In genomic region chr2:13694417-13694816, GRCm38 (mm10) we compare ENCODE assay signal across 24 mouse cellular contexts.
DNase-seq lines count a peak whose midpoint lies in the region; ATAC-seq and TF ChIP-seq lines count a peak whose summit lies in the region.
"Had no signal": no experiment of that assay in that cellular context is flagged by ENCODE, and none has a peak within 500 bp of the region (broad histone marks: within the 10 kb centered on the region; RNA-seq: fewer than 3 reads in every experiment).

No protein-coding gene starts in this region.

- no peak for TF ChIP-seq POLR2A in brain, embryonic 14.5 days (IDR thresholded peaks at IDR 0.05; ENCODE audit: borderline replicate concordance, extremely low read depth, insufficient read depth, insufficient read length, poor library complexity, severe bottlenecking)

- no peaks in the 10 kb centered on the region for H3K36me3 ChIP-seq in hindbrain, embryonic 13.5 days
- H3K36me3 ChIP-seq in hindbrain, embryonic 11.5 days (ENCODE audit: control insufficient read depth, insufficient read depth, low read length) = no peaks in the 10 kb centered on the region
- no peaks in the 10 kb centered on the region for H3K36me3 ChIP-seq in hindbrain, embryonic 16.5 days (ENCODE audit: control insufficient read depth, insufficient read depth, low read length)
- H3K36me3 ChIP-seq in hindbrain, embryonic 10.5 days = no peaks in the 10 kb centered on the region
- no peaks in the 10 kb centered on the region for H3K36me3 ChIP-seq in neural tube, embryonic 14.5 days (ENCODE audit: control insufficient read depth, insufficient read depth, low read length)
- H3K36me3 ChIP-seq: embryonic facial prominence, embryonic 13.5 days; embryonic facial prominence, embryonic 15.5 days; forebrain, embryonic 10.5 days had no signal

- TF ChIP-seq CTCF in brain, embryonic 14.5 days (IDR thresholded peaks at IDR 0.05; ENCODE audit: borderline replicate concordance, extremely low read depth, insufficient read depth, insufficient read length) = no peak

- DNase-seq in hindbrain, embryonic 11.5 days (ENCODE audit: low spot score) = no peak
- no peak for DNase-seq in hindbrain, embryonic 10.5 days (ENCODE audit: low spot score)
- DNase-seq in brain, embryonic 14.5 days (ENCODE audit: low read depth) = peak; percentile 24
- DNase-seq in adrenal gland, adult 18-20 months (ENCODE audit: low spot score in 2 of 2) = no peak
- no peak for DNase-seq in left cerebral cortex, postnatal 36 days (ENCODE audit: low spot score in 2 of 2)
- DNase-seq: adrenal gland, adult 8-10 months; adrenal gland, postnatal 14 days; adrenal gland, postnatal 36 days; cerebellum, adult 11 months; cerebellum, adult 18-20 months; cerebellum, adult 8-10 months; cerebellum, adult 9-11 months; cerebellum, postnatal 14 days; cerebellum, postnatal 36 days; embryo, embryonic 11 days had no signal

- H3K4me2 ChIP-seq in hindbrain, embryonic 13.5 days = no peak overlapping the region
- H3K4me2 ChIP-seq in hindbrain, embryonic 11.5 days (replicated peaks; ENCODE audit: low read depth, low read length) = no peak overlapping the region
- no peak overlapping the region for H3K4me2 ChIP-seq in hindbrain, embryonic 16.5 days (ENCODE audit: low read length)
- no peak overlapping the region for H3K4me2 ChIP-seq in neural tube, embryonic 14.5 days (ENCODE audit: low read depth, low read length)
- H3K4me2 ChIP-seq: embryonic facial prominence, embryonic 13.5 days; embryonic facial prominence, embryonic 15.5 days; forebrain, embryonic 13.5 days had no signal

- H3K9ac ChIP-seq in hindbrain, embryonic 13.5 days = no peak overlapping the region
- no peak overlapping the region for H3K9ac ChIP-seq in hindbrain, embryonic 11.5 days (ENCODE audit: low read depth, low read length)
- no peak overlapping the region for H3K9ac ChIP-seq in hindbrain, embryonic 16.5 days (ENCODE audit: low read depth, low read length)
- no peak overlapping the region for H3K9ac ChIP-seq in neural tube, embryonic 14.5 days (replicated peaks; ENCODE audit: low read depth, low read length)
- H3K9ac ChIP-seq: embryonic facial prominence, embryonic 13.5 days; embryonic facial prominence, embryonic 15.5 days; forebrain, embryonic 13.5 days had no signal

- ATAC-seq in hindbrain, embryonic 13.5 days (ENCODE audit: low FRiP score) = peak; percentile 69; the same call in 1 of the 2 replicates
- ATAC-seq in hindbrain, embryonic 11.5 days (ENCODE audit: low FRiP score) = no peak
- peak; percentile 63; the same call in 1 of the 2 replicates for ATAC-seq in hindbrain, embryonic 16.5 days
- ATAC-seq in neural tube, embryonic 14.5 days (ENCODE audit: low read depth) = peak; percentile 65; the same call in 1 of the 2 replicates
- ATAC-seq: forebrain, embryonic 13.5 days; forebrain, embryonic 16.5 days had no signal

- H3K27me3 ChIP-seq in hindbrain, embryonic 13.5 days = no peaks in the 10 kb centered on the region
- no peaks in the 10 kb centered on the region for H3K27me3 ChIP-seq in hindbrain, embryonic 11.5 days (ENCODE audit: control insufficient read depth, insufficient read depth, low read length)
- no peaks in the 10 kb centered on the region for H3K27me3 ChIP-seq in hindbrain, embryonic 16.5 days (replicated peaks; ENCODE audit: control insufficient read depth, insufficient read depth, low read length)
- no peaks in the 10 kb centered on the region for H3K27me3 ChIP-seq in hindbrain, embryonic 10.5 days (ENCODE audit: insufficient read depth, poor library complexity, severe bottlenecking)
- no peaks in the 10 kb centered on the region for H3K27me3 ChIP-seq in neural tube, embryonic 14.5 days (ENCODE audit: control insufficient read depth, insufficient read depth, low read length)
- H3K27me3 ChIP-seq: embryonic facial prominence, embryonic 13.5 days; embryonic facial prominence, embryonic 15.5 days; forebrain, embryonic 13.5 days had no signal

- no peak overlapping the region for H3K4me3 ChIP-seq in hindbrain, embryonic 13.5 days
- H3K4me3 ChIP-seq in hindbrain, embryonic 11.5 days (ENCODE audit: low read depth, low read length) = no peak overlapping the region
- H3K4me3 ChIP-seq in hindbrain, embryonic 16.5 days (ENCODE audit: low read length) = no peak overlapping the region
- no peak overlapping the region for H3K4me3 ChIP-seq in hindbrain, embryonic 10.5 days
- H3K4me3 ChIP-seq in neural tube, embryonic 14.5 days (ENCODE audit: low read depth, low read length) = no peak overlapping the region
- H3K4me3 ChIP-seq: embryonic facial prominence, embryonic 13.5 days; embryonic facial prominence, embryonic 15.5 days; erythroblast, embryonic 14.5 days; forebrain, embryonic 10.5 days; forebrain, embryonic 13.5 days had no signal

- 74% methylated on average over 2 of the region's 2 CpGs for WGBS in hindbrain, embryonic 13.5 days
- 71% methylated on average over 2 of the region's 2 CpGs for WGBS in hindbrain, embryonic 11.5 days
- WGBS in hindbrain, embryonic 16.5 days = 73% methylated on average over 2 of the region's 2 CpGs
- 77% methylated on average over 2 of the region's 2 CpGs for WGBS in hindbrain, embryonic 10.5 days
- WGBS in neural tube, embryonic 14.5 days = 61% methylated on average over 2 of the region's 2 CpGs

- H3K4me1 ChIP-seq in hindbrain, embryonic 13.5 days (replicated peaks) = no peaks in the 10 kb centered on the region
- H3K4me1 ChIP-seq in hindbrain, embryonic 11.5 days (replicated peaks; ENCODE audit: control insufficient read depth, insufficient read depth, low read length) = no peaks in the 10 kb centered on the region
- no peaks in the 10 kb centered on the region for H3K4me1 ChIP-seq in hindbrain, embryonic 16.5 days (ENCODE audit: control insufficient read depth, insufficient read depth, low read depth, low read length)
- no peaks in the 10 kb centered on the region for H3K4me1 ChIP-seq in hindbrain, embryonic 10.5 days (replicated peaks)
- no peaks in the 10 kb centered on the region for H3K4me1 ChIP-seq in neural tube, embryonic 14.5 days (ENCODE audit: control insufficient read depth, insufficient read depth, low read length)
- H3K4me1 ChIP-seq: embryonic facial prominence, embryonic 15.5 days; forebrain, embryonic 10.5 days; forebrain, embryonic 13.5 days had no signal

- no peak overlapping the region for H3K27ac ChIP-seq in hindbrain, embryonic 13.5 days
- no peak overlapping the region for H3K27ac ChIP-seq in hindbrain, embryonic 11.5 days (ENCODE audit: low read depth, low read length)
- no peak overlapping the region for H3K27ac ChIP-seq in hindbrain, embryonic 16.5 days (ENCODE audit: low read depth, low read length)
- H3K27ac ChIP-seq in hindbrain, embryonic 10.5 days = no peak overlapping the region
- no peak overlapping the region for H3K27ac ChIP-seq in neural tube, embryonic 14.5 days (ENCODE audit: low read depth, low read length)
- H3K27ac ChIP-seq: embryonic facial prominence, embryonic 13.5 days; embryonic facial prominence, embryonic 15.5 days; forebrain, embryonic 10.5 days; forebrain, embryonic 13.5 days had no signal

- no peaks in the 10 kb centered on the region for H3K9me3 ChIP-seq in hindbrain, embryonic 13.5 days
- no peaks in the 10 kb centered on the region for H3K9me3 ChIP-seq in hindbrain, embryonic 11.5 days (ENCODE audit: control insufficient read depth, low read length)
- no peaks in the 10 kb centered on the region for H3K9me3 ChIP-seq in hindbrain, embryonic 16.5 days (ENCODE audit: control insufficient read depth, low read length)
- no peaks in the 10 kb centered on the region for H3K9me3 ChIP-seq in hindbrain, embryonic 10.5 days
- H3K9me3 ChIP-seq in neural tube, embryonic 14.5 days (ENCODE audit: control insufficient read depth, low read length) = no peaks in the 10 kb centered on the region
- H3K9me3 ChIP-seq: embryonic facial prominence, embryonic 13.5 days; embryonic facial prominence, embryonic 15.5 days; forebrain, embryonic 10.5 days; forebrain, embryonic 13.5 days had no signal

- intact Hi-C loops in left cerebral cortex, postnatal 36 days (cut with DNase I) = no loop called here
